Mouse (Mus musculus) liver, embryonic 14.5 days (tissue): Measurements from ENCODE around the gene Rbbp4.

ENCODE experiments used
- CTCF ChIP-seq: IDR thresholded peaks from 2 replicates; pipeline ENCODE4 v1.5.1; 2016; ENCODE audit warnings: antibody characterized with exemption, low read depth, control low read depth
- EP300 ChIP-seq: IDR thresholded peaks from 2 replicates; pipeline ENCODE4 v1.6.1; 2016; ENCODE audit warnings: antibody characterized with exemption, low read depth

GRCm38 (mm10) chr4:129354236-129354635, 19.1 kb upstream of the Rbbp4 start:
- no peak for TF ChIP-seq CTCF
- TF ChIP-seq EP300, result no peak
